Mouse (Mus musculus) urinary bladder, postnatal 0 days (tissue): ENCODE data around the gene Apol7e. TPM values are rescaled to one million over a fixed set of nuclear protein-coding genes. Genes with fewer than 3 reads are reported as not detected.

Experiments
- polyA plus RNA-seq: library from polyadenylated mRNA; unstranded; fragments of >200 nt; fragmentation: Nextera tagmentation; extraction: Ambion mirVana; gene quantifications from 2 replicates; pipeline ENCODE4 v1.2.1, GENCODE M21; 2015

Apol7e gene
- 0.18 and 0.33 TPM in 2 replicates for polyA plus RNA-seq

DNA sequence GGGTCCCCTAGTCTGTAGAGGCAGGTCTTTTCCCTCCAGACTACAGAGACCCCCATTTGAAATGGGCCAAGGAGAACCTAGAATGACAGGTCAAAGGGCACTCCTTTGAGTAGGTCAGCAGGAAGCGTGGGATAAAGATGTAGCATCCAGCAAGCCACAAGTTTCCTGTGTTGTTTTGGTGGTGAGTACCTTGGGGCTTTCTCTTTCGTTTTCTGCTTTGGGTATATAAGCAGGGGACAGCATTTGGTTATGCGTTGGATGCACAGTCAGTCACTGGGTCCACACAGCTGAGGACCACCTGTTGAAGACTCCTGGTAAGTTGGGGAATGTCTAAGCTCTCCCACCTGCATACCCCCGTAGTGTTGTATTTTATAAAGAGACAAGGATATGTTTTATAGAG, at the start of gene Apol7e:
TSS of gene Apol7e (plus strand) at position 202 of the 400 bp plus-strand sequence.

DNA sequence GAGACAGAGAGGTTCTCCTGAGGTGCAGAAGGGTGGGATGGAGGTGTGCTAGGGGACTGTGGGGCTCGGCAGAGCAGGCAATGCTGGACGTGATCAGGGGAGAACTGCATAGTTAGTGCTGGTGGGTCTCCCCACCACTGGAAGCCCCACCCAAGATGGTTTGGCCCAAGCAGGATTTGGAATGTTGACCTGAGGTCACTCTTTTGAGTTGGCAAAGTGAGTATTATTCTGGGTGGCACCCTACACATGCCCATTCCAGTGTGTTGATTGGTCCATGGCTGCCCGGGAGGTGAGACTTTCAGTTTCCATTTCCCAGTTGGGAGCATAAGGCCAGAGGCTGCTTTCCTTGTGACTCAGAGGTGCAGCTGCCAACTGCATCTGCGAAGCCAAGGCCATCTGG, 30.1 kb downstream of the Apol7e start, which contains the start of gene Apol9b:
TSS of gene Apol9b (plus strand) at position 301 of the 400 bp plus-strand sequence.

DNA sequence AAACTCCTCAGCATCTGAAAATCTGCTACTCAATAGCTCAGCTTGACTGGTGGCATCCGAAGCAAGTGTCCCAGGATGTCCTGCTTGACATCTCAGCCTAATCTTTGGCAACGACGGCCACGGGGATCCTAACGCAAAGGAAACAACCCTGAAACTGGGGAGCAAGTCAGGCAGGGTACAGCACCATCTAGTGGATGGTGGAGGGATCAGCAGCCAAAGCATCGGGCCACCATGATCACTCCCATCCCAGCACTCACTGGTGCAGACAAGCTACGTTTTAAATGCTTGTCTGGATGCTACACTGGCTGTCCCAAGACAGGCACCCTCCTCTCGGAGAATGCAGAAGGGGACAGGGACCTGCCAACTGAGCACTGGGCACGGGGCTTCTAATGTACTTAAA, 58.2 kb downstream of the Apol7e start, which contains the start of gene Apol8:
TSS of gene Apol8 (minus strand) at position 156 of the 400 bp plus-strand sequence.

Other genes with a start within 250 kb of the Apol7e start
- gene Apol10a, start 221.8 kb upstream of the Apol7e start, polyA plus RNA-seq = not detected in 2 replicates
- gene Apol11a, start 190.6 kb upstream of the Apol7e start, polyA plus RNA-seq = not detected in 2 replicates
- 0.07 TPM in 1 of 2 replicates, not detected in the other for gene Apol7c, start 165.5 kb upstream of the Apol7e start, polyA plus RNA-seq
- gene 1700025B11Rik, start 137.0 kb upstream of the Apol7e start, polyA plus RNA-seq = 0.42 TPM in 1 of 2 replicates, not detected in the other
- 3.9 and 4.2 TPM in 2 replicates for gene Apol10b, start 102.7 kb upstream of the Apol7e start, polyA plus RNA-seq
- gene Gm36245, start 99.6 kb upstream of the Apol7e start, polyA plus RNA-seq = not detected in 2 replicates
- gene Apol11b, start 55.6 kb upstream of the Apol7e start, polyA plus RNA-seq = not detected in 2 replicates
- 0.79 and 1.4 TPM in 2 replicates for gene Apol9b, start 30.2 kb downstream of the Apol7e start, polyA plus RNA-seq
- gene Apol8, start 58.1 kb downstream of the Apol7e start, polyA plus RNA-seq = 0.05 and 0.15 TPM in 2 replicates
- gene Myh9, start 143.3 kb downstream of the Apol7e start, polyA plus RNA-seq = 53.6 and 63.8 TPM in 2 replicates
- gene Txn2, start 230.1 kb downstream of the Apol7e start, polyA plus RNA-seq = 154 and 174 TPM in 2 replicates